Mouse (Mus musculus) limb, embryonic 13.5 days (tissue): ENCODE measurements at regions not wholly inside any gene's neighbourhood (a gene's known extent, or its start where the extent isn't known, plus 50 kb on each side); places are given as distances from the start of the nearest gene placed in this dataset.

Source experiments
- ATAC-seq: fragments of 200-750 bp; cut with Nextera tagmentation; 2 replicates; pipeline ENCODE4 v1.8.0; 2017; ENCODE audit warnings: low read depth, moderate number of reproducible peaks, moderate TSS enrichment; ENCODE audit not compliant: low FRiP score
- H3K27ac ChIP-seq: fragments of 300-500 bp; sonication (generic); 2 replicates; pipeline ENCODE4 v1.5.1; 2015; ENCODE audit warnings: inconsistent platforms, mild to moderate bottlenecking, moderate library complexity
- H3K27me3 ChIP-seq: fragments of 300-500 bp; sonication (generic); 2 replicates; pipeline ENCODE4 v1.6.1; 2015; ENCODE audit warnings: mild to moderate bottlenecking, inconsistent platforms
- H3K36me3 ChIP-seq: fragments of 300-500 bp; sonication (generic); 2 replicates; pipeline ENCODE4 v1.6.1; 2015; ENCODE audit warnings: inconsistent platforms, mild to moderate bottlenecking, moderate library complexity
- H3K4me1 ChIP-seq: fragments of 300-500 bp; sonication (generic); 2 replicates; pipeline ENCODE4 v1.6.1; 2015; ENCODE audit warnings: inconsistent platforms
- H3K4me2 ChIP-seq: fragments of 300-500 bp; sonication (generic); replicated peaks from 2 replicates; pipeline ENCODE4 v1.6.1; 2015; ENCODE audit warnings: inconsistent platforms, mild to moderate bottlenecking, moderate library complexity
- H3K4me3 ChIP-seq: fragments of 300-500 bp; sonication (generic); 2 replicates; pipeline ENCODE4 v1.5.1; 2015; ENCODE audit warnings: moderate library complexity, mild to moderate bottlenecking, inconsistent platforms
- H3K9ac ChIP-seq: fragments of 300-500 bp; sonication (generic); 2 replicates; pipeline ENCODE4 v1.6.1; 2015; ENCODE audit warnings: mild to moderate bottlenecking, inconsistent platforms
- H3K9me3 ChIP-seq: fragments of 300-500 bp; sonication (generic); 2 replicates; pipeline ENCODE4 v1.6.1; 2016; ENCODE audit warnings: inconsistent platforms
- WGBS: fragments of 180-500 bp; shearing (Covaris S2); methylation state at CpG from one replicate; pipeline ENCODE4 v1.1.7; 2015; 5-methylcytosine and 5-hydroxymethylcytosine counted together

DNA sequence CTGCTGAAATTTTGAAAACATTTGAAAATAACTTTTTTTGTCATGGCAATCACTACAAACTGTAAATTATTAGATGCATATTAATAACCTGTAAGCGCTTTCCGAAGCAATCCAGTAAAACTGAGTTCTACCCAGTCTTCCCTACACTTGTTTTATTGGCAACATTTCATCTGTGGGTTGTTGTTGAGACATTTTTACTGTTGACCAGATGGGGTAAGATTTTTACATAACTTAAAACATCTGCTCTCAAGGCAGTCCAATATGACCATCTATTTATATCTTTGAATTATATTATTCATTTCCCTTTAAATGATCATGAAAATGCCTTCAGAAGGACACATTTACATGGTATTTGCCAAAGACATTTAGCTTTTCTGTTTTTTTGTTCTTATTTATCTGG lies 520.5 kb downstream of the Olfm4 start:
- H3K27ac ChIP-seq, result no peak overlapping the region
- H3K4me1 ChIP-seq, result no peaks in the 10 kb centered on the region
- H3K36me3 ChIP-seq, result no peaks in the 10 kb centered on the region
- H3K4me3 ChIP-seq, result no peak overlapping the region
- H3K9ac ChIP-seq, result no peak overlapping the region
- H3K9me3 ChIP-seq, result no peaks in the 10 kb centered on the region
- H3K4me2 ChIP-seq, result no peak overlapping the region
- 74% methylated on average over 2 of the region's 2 CpGs for WGBS
- no peak for ATAC-seq
- H3K27me3 ChIP-seq, result no peaks in the 10 kb centered on the region

DNA sequence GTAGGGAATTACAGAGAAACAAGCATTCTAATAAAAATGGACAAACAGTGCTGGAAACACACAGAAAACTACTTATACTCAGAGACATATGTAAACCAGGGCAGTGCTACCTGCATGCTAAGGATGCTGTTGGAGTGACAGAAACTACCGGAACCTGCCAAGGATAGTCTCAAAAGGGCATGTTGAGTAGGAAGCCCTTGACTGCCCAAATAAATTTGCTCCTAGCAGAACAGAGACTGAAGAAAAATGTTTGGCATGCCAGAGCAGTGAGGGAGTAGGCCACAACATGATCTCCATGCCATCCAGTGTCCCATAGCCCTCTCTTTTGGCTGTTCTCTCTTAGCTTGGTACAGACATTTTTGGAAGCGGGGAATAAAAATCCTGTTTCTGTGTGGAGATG lies 532.7 kb downstream of the Olfm4 start:
- H3K36me3 ChIP-seq, result no peaks in the 10 kb centered on the region
- no peak for ATAC-seq
- H3K4me1 ChIP-seq, result no peaks in the 10 kb centered on the region
- H3K9me3 ChIP-seq, result no peaks in the 10 kb centered on the region
- H3K9ac ChIP-seq, result no peak overlapping the region
- H3K4me2 ChIP-seq, result no peak overlapping the region
- H3K27me3 ChIP-seq, result no peaks in the 10 kb centered on the region
- no peak overlapping the region for H3K27ac ChIP-seq
- no peak overlapping the region for H3K4me3 ChIP-seq
- 94% methylated on average over 2 of the region's 2 CpGs for WGBS

GRCm38 (mm10) chr14:80521216-80521615 lies 537.3 kb downstream of the Olfm4 start:
- no peaks in the 10 kb centered on the region for H3K27me3 ChIP-seq
- no peak overlapping the region for H3K4me3 ChIP-seq
- WGBS, result 75% methylated on average over 1 of the region's 1 CpGs
- H3K4me2 ChIP-seq, result no peak overlapping the region
- H3K36me3 ChIP-seq, result no peaks in the 10 kb centered on the region
- no peak overlapping the region for H3K27ac ChIP-seq
- H3K4me1 ChIP-seq, result no peaks in the 10 kb centered on the region
- H3K9ac ChIP-seq, result no peak overlapping the region
- H3K9me3 ChIP-seq, result no peaks in the 10 kb centered on the region
- ATAC-seq, result no peak

DNA sequence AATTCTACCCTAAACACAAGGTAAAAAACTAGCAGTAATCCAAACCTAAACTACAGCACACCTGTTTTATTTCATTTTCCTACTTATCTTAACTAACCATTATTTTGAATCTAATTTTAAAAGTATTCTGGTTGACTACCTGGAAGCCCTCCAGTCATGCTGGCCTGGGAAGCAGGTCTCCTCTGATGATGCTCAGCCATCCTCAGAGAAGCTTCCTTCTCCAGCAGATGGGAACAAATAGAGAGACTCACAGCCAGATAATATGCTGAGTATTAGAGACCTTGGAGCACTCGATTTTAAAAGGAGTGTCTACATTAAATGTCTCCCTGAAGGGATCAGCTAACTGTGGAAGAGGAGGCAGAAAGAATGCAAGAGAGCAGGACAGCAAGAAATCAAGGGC lies 537.8 kb downstream of the Olfm4 start:
- Histone ChIP-seq H3K4me1 (no peaks in the 10 kb centered on the region), H3K9ac (no peak overlapping the region), H3K4me3 (no peak overlapping the region), H3K4me2 (no peak overlapping the region), H3K27ac (no peak overlapping the region), H3K9me3 (no peaks in the 10 kb centered on the region), H3K27me3 (no peaks in the 10 kb centered on the region), H3K36me3 (no peaks in the 10 kb centered on the region)
- ATAC-seq, result no peak
- 62% methylated on average over 1 of the region's 1 CpGs for WGBS

DNA sequence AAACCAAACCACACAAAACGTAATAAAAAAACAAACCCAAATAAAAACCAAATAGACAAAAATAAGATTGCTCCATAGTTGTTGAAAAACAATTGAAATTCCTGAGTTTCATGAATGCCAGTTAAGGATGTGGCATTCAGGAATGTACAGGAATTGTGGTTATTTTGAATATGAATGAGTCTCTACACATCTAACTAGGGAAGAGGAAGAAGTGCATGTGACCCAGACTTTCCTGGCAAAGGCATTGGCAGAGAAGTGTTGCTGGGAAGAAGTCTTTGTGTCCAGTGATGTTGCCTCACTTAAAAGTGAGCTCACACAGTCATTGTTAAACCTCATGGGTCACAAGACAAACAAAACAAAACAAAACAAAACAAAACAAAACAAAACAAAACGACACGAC lies 538.7 kb downstream of the Olfm4 start:
- no peak for ATAC-seq
- 87% methylated on average over 3 of the region's 3 CpGs for WGBS
- H3K36me3 ChIP-seq, result no peaks in the 10 kb centered on the region
- H3K9ac ChIP-seq, result no peak overlapping the region
- H3K27ac ChIP-seq, result no peak overlapping the region
- no peak overlapping the region for H3K4me2 ChIP-seq
- H3K27me3 ChIP-seq, result no peaks in the 10 kb centered on the region
- no peaks in the 10 kb centered on the region for H3K4me1 ChIP-seq
- H3K4me3 ChIP-seq, result no peak overlapping the region
- no peaks in the 10 kb centered on the region for H3K9me3 ChIP-seq

DNA sequence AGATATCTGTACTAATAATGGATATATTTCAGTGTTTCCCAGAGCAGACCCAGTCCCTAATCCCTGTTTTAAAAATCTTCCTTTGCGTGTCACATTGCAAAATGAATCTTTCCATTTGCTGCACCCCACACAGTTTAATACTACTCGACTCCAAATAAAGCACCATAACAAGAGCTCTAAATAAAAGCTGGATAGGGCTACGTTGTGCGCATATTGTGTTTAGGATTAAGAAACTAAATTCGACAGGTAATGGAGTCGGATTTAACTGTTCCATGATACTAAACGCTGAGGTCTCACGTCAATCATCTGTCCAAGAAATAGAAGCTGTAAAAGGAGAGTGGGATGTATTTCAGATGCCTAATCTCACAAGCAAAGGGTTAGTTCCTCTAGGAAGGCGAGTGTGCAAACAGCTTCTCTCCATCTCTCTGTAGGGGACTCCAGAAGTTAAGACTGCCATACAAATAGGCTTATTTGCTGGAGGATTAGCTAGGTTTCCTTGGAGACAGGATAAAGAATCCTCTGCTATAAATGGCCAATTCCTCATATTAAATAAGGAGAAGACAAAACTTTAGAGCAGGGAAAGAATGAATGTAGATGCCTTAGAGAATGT lies 544.6 kb downstream of the Olfm4 start:
- Histone ChIP-seq H3K9me3 (no peaks in the 10 kb centered on the region), H3K27me3 (no peaks in the 10 kb centered on the region), H3K36me3 (no peaks in the 10 kb centered on the region), H3K9ac (no peak overlapping the region), H3K27ac (no peak overlapping the region), H3K4me1 (no peaks in the 10 kb centered on the region), H3K4me3 (no peak overlapping the region), H3K4me2 (no peak overlapping the region)
- no peak for ATAC-seq
- 76% methylated on average over 9 of the region's 9 CpGs for WGBS

DNA sequence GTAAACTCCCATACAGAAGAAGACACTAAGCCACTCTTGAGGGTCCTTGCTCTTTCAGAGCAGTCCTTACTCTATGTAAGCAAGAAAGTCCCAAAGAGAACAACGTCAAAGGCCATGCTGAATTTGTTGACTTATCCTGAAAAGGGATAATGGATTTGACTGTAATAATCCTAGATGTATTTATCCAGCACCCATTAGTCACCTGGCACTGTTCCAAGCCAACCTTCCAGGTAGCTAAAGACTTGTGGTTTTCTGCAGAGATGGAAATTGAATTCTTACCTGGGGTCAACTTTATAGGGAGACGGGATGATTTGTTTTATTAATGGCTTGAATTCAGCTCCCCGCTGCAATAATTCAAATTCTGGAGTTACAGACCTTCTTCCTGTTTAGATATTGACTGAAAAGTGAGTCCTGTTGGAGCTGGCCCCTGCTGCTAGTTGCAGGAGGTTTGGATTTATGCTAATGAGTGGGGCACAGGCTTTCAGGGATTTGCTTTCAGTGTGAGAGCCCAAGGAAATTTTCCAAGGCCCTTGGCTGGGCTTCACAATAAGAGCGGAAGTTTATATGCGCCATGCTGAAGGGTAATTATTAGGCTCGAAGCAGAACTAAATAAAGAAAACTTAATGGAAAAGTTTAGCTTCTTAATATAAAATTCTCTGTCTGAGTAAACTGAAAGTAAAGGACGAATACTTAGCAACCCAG lies 552.3 kb downstream of the Olfm4 start:
- no peak for ATAC-seq
- H3K4me2 ChIP-seq, result peak overlapping the region; percentile 27; the same call in 1 of the 2 replicates
- 36% methylated on average over 7 of the region's 7 CpGs for WGBS

DNA sequence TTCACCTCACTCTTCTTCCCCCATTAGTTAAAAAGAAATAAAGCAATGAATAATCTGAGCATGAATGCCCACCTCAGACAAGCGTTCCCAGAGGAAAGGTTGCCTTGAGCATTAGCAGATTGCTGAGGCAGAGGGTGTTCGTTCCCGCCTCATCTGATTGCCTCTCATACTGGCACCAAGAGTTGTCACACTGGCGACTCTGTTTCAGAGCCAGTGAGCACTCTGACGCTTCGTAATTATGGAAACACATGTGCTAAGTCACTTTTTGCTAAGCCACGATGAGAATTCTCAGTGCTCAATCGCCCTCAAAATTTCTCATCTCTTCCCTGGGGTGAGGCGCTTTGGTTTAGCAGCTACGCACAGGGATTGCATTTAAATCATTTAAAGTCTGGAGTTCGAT lies 576.1 kb downstream of the Olfm4 start:
- no peaks in the 10 kb centered on the region for H3K27me3 ChIP-seq
- 73% methylated on average over 11 of the region's 11 CpGs for WGBS
- H3K27ac ChIP-seq, result no peak overlapping the region
- ATAC-seq, result no peak
- H3K9me3 ChIP-seq, result no peaks in the 10 kb centered on the region
- no peak overlapping the region for H3K4me2 ChIP-seq
- no peaks in the 10 kb centered on the region for H3K36me3 ChIP-seq
- H3K9ac ChIP-seq, result no peak overlapping the region
- H3K4me3 ChIP-seq, result no peak overlapping the region
- H3K4me1 ChIP-seq, result no peaks in the 10 kb centered on the region

More for the DNA sequence above, 552.3 kb downstream of the Olfm4 start:
- Histone ChIP-seq H3K9ac (no peak overlapping the region), H3K27me3 (no peaks in the 10 kb centered on the region), H3K4me3 (no peak overlapping the region), H3K36me3 (no peaks in the 10 kb centered on the region), H3K27ac (no peak overlapping the region), H3K4me1 (peaks cover 6% of the 10 kb centered on the region; the same call in 1 of the 2 replicates), H3K9me3 (no peaks in the 10 kb centered on the region)
